Mouse (Mus musculus) cerebellum, adult (tissue): ENCODE measurements around the gene Emc6.

ENCODE experiments used
- ATAC-seq: cut with Nextera tagmentation; 2 replicates; pipeline ENCODE4 v1.9.2; 2017; ENCODE audit warnings: mild to moderate bottlenecking, moderate library complexity, mixed read lengths; ENCODE audit not compliant: insufficient number of reproducible peaks, low FRiP score, low TSS enrichment

The Emc6 gene

GRCm38 (mm10) chr11:73134222-73134621, 42.6 kb downstream of the Emc6 start:
- no peak for ATAC-seq

- ATAC-seq = no peak
Measured at GRCm38 (mm10) chr11:73132999-73133398, 43.8 kb downstream of the Emc6 start.

- ATAC-seq = no peak
Measured at GRCm38 (mm10) chr11:73131020-73131419, 45.8 kb downstream of the Emc6 start.

GRCm38 (mm10) chr11:73126495-73126894, 50.3 kb downstream of the Emc6 start:
- ATAC-seq = no peak
